Mouse (Mus musculus): ENCODE measurements at regions not wholly inside any gene's neighbourhood (a gene's known extent, or its start where the extent isn't known, plus 50 kb on each side); places are given as distances from the start of the nearest gene placed in this dataset.

DNA sequence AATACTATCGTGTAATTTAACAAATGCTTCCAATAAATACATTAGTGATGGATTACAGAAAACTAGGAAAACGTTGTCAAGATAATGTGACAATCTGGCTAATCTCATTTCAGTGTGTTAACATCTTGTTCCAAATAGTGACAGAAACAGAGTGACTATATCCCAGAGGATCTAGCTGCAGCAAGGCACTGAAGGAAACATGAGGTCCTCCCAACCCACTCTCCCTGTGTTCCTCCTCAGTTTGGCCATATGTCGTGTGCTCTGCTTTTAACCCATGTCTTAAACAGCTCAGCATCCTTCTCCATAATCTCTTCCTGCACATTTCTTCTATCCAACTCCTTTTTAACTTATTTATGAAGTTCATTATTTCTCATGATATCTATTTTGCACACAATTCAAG lies 223.6 kb upstream of the Lyplal1 start:
- TF ChIP-seq CTCF (conservative IDR thresholded peaks at IDR 0.05; ENCODE audit: low read length) = no peak
- TF ChIP-seq NANOG (IDR thresholded peaks at IDR 0.05; ENCODE audit: borderline replicate concordance, low read length) = no peak
